Mouse (Mus musculus): ENCODE measurements around the gene Gm3646.

DNA sequence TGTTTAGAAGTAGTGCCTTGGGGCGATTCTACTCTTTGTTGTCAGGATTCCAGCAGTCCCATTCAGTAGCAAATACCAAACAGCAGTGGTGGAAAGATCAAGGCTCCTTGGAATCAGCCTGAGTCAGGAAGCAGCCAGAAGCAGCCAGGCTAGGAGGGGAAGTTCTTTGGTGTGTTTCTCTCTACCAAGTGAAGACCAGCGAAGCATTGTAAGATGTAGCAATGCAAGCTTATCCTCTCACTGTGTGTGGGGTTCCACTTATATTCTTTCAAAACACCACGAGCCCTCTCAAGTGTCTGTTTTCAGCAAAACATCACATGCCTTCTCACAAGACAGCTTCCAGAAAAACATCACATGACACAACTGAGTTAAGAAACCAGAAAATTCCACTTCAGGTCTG, 8.4 kb downstream of the Gm3646 start:
- TF ChIP-seq CTCF (IDR thresholded peaks at IDR 0.05; ENCODE audit: low read depth), result no peak
- TF ChIP-seq EP300 (IDR thresholded peaks at IDR 0.05; ENCODE audit: low read depth), result no peak
